Mouse (Mus musculus): ENCODE measurements around the gene Rpusd2. TPM values are rescaled to one million over a fixed set of nuclear protein-coding genes. Genes with fewer than 3 reads are reported as not detected.
"Not testable (repeated sequence)": the region's sequence is repeated elsewhere in the genome, so short reads cannot be mapped to it uniquely, and the experiment has no call there.

The Rpusd2 gene
- polyA plus RNA-seq, 1 experiment from 2014 or later, result 3.9 TPM

DNA sequence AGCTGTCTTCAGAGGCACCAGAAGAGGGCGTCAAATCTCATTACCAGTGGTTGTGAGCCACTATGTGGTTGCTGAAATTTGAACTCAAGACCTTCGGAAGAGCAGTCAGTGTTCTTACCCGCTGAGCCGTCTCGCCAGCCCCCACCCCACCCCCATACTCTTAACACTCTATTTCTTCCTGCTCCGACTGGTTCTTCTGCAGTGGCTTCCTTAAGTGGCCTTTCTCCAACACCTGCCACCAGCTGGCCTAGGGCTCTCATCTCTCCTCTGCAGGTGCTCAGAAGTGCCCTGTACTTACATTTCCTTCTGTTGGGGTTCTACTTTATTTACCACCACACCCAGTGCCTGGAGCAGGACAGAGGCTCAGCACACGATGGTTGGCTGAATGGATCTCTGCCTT is 19.6 kb upstream of the Rpusd2 start:
- H3K9me3 ChIP-seq (ENCODE audit: control insufficient read depth, low read length), result 0 out of 2 replicates have a peak, but pooled peaks cover 4% of the 10 kb centered on the region
- no peak overlapping the region for H3K4me3 ChIP-seq (ENCODE audit: low read length)
- peak; percentile 31; the same call in 1 of the 2 replicates for ATAC-seq
- no peak overlapping the region for H3K4me2 ChIP-seq (ENCODE audit: low read depth, low read length)
- 75% methylated on average over 7 of the region's 7 CpGs for WGBS
- H3K27me3 ChIP-seq (replicated peaks; ENCODE audit: control insufficient read depth, insufficient read depth, low read length), result no peaks in the 10 kb centered on the region
- peaks cover 8% of the 10 kb centered on the region for H3K36me3 ChIP-seq (ENCODE audit: control insufficient read depth, insufficient read depth, low read length)
- peaks cover 7% of the 10 kb centered on the region for H3K4me1 ChIP-seq (ENCODE audit: control insufficient read depth, insufficient read depth, low read length)
- no peak overlapping the region for H3K9ac ChIP-seq (ENCODE audit: low read depth, low read length)
- H3K27ac ChIP-seq (ENCODE audit: low read length), result no peak overlapping the region

DNA sequence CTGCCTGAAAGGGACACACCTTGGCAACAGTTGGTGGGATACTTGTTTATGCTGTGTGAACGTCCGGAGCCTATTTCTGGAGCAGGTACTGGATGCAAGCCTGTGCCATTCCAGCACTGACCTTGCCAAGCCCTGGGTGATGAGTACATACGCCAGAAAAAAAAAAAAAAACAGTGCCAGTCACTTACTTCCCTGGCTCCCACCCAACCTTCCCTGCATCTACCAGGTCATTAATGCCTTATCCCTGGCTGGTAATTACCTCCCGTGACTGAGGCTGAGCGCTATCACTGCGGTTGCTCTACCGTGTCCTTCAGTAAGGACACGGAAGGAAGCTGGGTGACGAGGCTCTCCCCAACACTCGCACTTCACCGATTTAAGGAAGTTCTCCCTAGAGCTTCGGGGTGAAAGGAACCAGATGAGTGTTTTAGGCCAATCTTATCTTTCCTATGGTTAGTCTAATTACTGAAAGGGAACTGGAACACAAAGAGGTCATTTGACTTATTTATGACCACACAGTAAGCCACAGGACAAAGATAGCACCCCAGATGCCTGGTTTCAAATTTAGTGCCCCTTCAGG is 18.9 kb upstream of the Rpusd2 start:
- Histone ChIP-seq H3K4me3 (ENCODE audit: low read length) (no peak overlapping the region), H3K9ac (ENCODE audit: low read depth, low read length) (no peak overlapping the region), H3K36me3 (ENCODE audit: control insufficient read depth, insufficient read depth, low read length) (peaks cover 8% of the 10 kb centered on the region), H3K27ac (ENCODE audit: low read length) (no peak overlapping the region), H3K4me1 (ENCODE audit: control insufficient read depth, insufficient read depth, low read length) (peaks cover 7% of the 10 kb centered on the region), H3K9me3 (ENCODE audit: control insufficient read depth, low read length) (0 out of 2 replicates have a peak, but pooled peaks cover 4% of the 10 kb centered on the region), H3K4me2 (ENCODE audit: low read depth, low read length) (no peak overlapping the region), H3K27me3 (replicated peaks; ENCODE audit: control insufficient read depth, insufficient read depth, low read length) (no peaks in the 10 kb centered on the region)
- 66% methylated on average over 12 of the region's 12 CpGs for WGBS
- ATAC-seq, result peak; percentile 47; the same call in 1 of the 2 replicates

GRCm38 (mm10) chr2:119016312-119016711 is 18.3 kb upstream of the Rpusd2 start:
- not testable (repeated sequence) for H3K4me1 ChIP-seq (ENCODE audit: control insufficient read depth, insufficient read depth, low read length); ATAC-seq; H3K27ac ChIP-seq (ENCODE audit: low read length); H3K9me3 ChIP-seq (ENCODE audit: control insufficient read depth, low read length); H3K4me3 ChIP-seq (ENCODE audit: low read length); H3K9ac ChIP-seq (ENCODE audit: low read depth, low read length); H3K4me2 ChIP-seq (ENCODE audit: low read depth, low read length); H3K27me3 ChIP-seq (replicated peaks; ENCODE audit: control insufficient read depth, insufficient read depth, low read length)
- WGBS, result 79% methylated on average over 4 of the region's 4 CpGs
- H3K36me3 ChIP-seq (ENCODE audit: control insufficient read depth, insufficient read depth, low read length), result peaks cover 11% of the 10 kb centered on the region

DNA sequence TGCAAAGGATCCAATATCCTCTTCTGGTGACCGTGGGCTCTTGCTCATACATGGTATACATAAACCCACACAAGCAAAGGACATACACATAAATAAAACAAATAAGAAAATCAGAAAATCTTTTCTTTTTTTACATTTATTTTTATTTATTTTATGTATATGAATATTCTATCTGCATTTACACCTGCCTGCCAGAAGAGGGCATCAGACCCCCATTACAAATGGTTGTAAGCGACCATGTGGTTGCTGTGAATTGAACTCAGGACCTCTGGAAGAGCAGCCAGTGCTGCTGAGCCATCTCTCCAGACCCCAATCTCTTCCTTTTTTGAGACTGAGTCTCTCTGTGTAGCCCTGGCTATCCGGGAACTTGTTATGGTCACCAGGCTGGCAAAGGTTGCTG is 16.9 kb upstream of the Rpusd2 start:
- Histone ChIP-seq H3K27me3 (replicated peaks; ENCODE audit: control insufficient read depth, insufficient read depth, low read length) (no peaks in the 10 kb centered on the region), H3K9ac (ENCODE audit: low read depth, low read length) (no peak overlapping the region), H3K4me2 (ENCODE audit: low read depth, low read length) (no peak overlapping the region), H3K4me3 (ENCODE audit: low read length) (no peak overlapping the region), H3K36me3 (ENCODE audit: control insufficient read depth, insufficient read depth, low read length) (peaks cover 13% of the 10 kb centered on the region), H3K27ac (ENCODE audit: low read length) (no peak overlapping the region), H3K9me3 (ENCODE audit: control insufficient read depth, low read length) (0 out of 2 replicates have a peak, but pooled peaks cover 4% of the 10 kb centered on the region), H3K4me1 (ENCODE audit: control insufficient read depth, insufficient read depth, low read length) (peaks cover 7% of the 10 kb centered on the region)
- WGBS, result 95% methylated on average over 3 of the region's 3 CpGs
- ATAC-seq, result no peak

- Histone ChIP-seq H3K36me3 (ENCODE audit: control insufficient read depth, insufficient read depth, low read length) (peaks cover 13% of the 10 kb centered on the region), H3K9ac (ENCODE audit: low read depth, low read length) (0 out of 2 replicates have a peak overlapping the region, but pooled peaks have one; percentile 35), H3K27me3 (replicated peaks; ENCODE audit: control insufficient read depth, insufficient read depth, low read length) (no peaks in the 10 kb centered on the region), H3K4me2 (ENCODE audit: low read depth, low read length) (peak overlapping the region; percentile 16; the same call in 1 of the 2 replicates), H3K27ac (ENCODE audit: low read length) (peak overlapping the region; percentile 68), H3K4me1 (ENCODE audit: control insufficient read depth, insufficient read depth, low read length) (peaks cover 7% of the 10 kb centered on the region), H3K9me3 (ENCODE audit: control insufficient read depth, low read length) (0 out of 2 replicates have a peak, but pooled peaks cover 4% of the 10 kb centered on the region), H3K4me3 (ENCODE audit: low read length) (no peak overlapping the region)
- peak; percentile 50 for ATAC-seq
- WGBS, result 45% methylated on average over 22 of the region's 22 CpGs
These were observed 16.0 kb upstream of the Rpusd2 start for GRCm38 (mm10) chr2:119018391-119019122.

DNA sequence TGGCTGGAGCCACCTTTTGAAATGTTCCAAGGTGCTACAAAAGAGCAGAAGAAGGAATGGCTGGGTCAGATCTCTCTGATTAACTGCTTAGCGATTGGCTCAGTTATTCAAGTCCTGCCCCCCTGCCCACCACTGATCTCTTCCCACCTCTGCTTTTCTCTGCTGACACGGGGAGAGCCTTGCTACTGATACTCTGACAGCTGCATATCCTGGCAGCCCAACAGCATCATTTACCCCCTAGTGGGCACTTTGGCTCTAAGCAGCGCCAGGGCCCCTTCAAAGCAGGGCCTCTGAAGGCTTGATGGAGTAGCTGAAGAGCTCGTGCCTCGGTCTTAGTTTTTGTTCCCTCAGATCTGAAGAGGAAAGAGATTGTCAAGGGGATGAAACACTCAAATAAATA is 15.5 kb upstream of the Rpusd2 start:
- ATAC-seq, result peak; percentile 41
- 0 out of 2 replicates have a peak, but pooled peaks cover 4% of the 10 kb centered on the region for H3K9me3 ChIP-seq (ENCODE audit: control insufficient read depth, low read length)
- H3K36me3 ChIP-seq (ENCODE audit: control insufficient read depth, insufficient read depth, low read length), result peaks cover 13% of the 10 kb centered on the region
- 31% methylated on average over 5 of the region's 5 CpGs for WGBS
- H3K4me3 ChIP-seq (ENCODE audit: low read length), result no peak overlapping the region
- H3K4me2 ChIP-seq (ENCODE audit: low read depth, low read length), result peak overlapping the region; percentile 16; the same call in 1 of the 2 replicates
- H3K27me3 ChIP-seq (replicated peaks; ENCODE audit: control insufficient read depth, insufficient read depth, low read length), result no peaks in the 10 kb centered on the region
- peak overlapping the region; percentile 68 for H3K27ac ChIP-seq (ENCODE audit: low read length)
- H3K4me1 ChIP-seq (ENCODE audit: control insufficient read depth, insufficient read depth, low read length), result peaks cover 7% of the 10 kb centered on the region
- no peak overlapping the region for H3K9ac ChIP-seq (ENCODE audit: low read depth, low read length)

GRCm38 (mm10) chr2:119019538-119019937 is 15.1 kb upstream of the Rpusd2 start:
- WGBS, result 71% methylated on average over 4 of the region's 4 CpGs
- Histone ChIP-seq H3K9me3 (ENCODE audit: control insufficient read depth, low read length) (0 out of 2 replicates have a peak, but pooled peaks cover 4% of the 10 kb centered on the region), H3K27me3 (replicated peaks; ENCODE audit: control insufficient read depth, insufficient read depth, low read length) (no peaks in the 10 kb centered on the region), H3K4me2 (ENCODE audit: low read depth, low read length) (no peak overlapping the region), H3K4me3 (ENCODE audit: low read length) (no peak overlapping the region), H3K36me3 (ENCODE audit: control insufficient read depth, insufficient read depth, low read length) (peaks cover 13% of the 10 kb centered on the region), H3K27ac (ENCODE audit: low read length) (no peak overlapping the region), H3K9ac (ENCODE audit: low read depth, low read length) (no peak overlapping the region), H3K4me1 (ENCODE audit: control insufficient read depth, insufficient read depth, low read length) (peaks cover 7% of the 10 kb centered on the region)
- no peak for ATAC-seq

DNA sequence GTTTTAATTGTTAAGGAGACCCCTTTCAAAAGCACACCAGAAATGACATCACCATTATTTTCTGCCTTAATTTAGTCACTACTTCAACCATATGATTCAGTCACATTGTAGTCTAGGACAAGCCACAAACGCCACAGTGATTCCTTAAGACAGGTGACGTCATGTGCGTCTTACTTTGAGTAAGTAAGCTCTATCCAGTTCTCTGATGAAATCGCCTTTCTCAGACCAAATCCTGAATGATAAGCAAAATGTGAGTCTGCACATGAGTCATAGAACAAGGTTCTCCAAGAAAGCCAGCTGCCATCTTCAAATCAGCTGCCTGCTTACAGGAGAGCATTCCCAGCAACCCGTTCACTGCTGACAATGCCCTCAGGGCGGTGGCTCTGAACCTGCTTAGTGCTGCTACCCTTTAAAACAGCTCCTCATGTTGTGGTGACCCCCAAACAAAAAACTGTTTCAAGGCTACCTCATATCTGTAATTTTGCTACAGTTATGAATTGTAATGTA is 11.4 kb upstream of the Rpusd2 start:
- no peak for ATAC-seq
- Histone ChIP-seq H3K36me3 (ENCODE audit: control insufficient read depth, insufficient read depth, low read length) (peaks cover 15% of the 10 kb centered on the region), H3K9me3 (ENCODE audit: control insufficient read depth, low read length) (no peaks in the 10 kb centered on the region), H3K4me3 (ENCODE audit: low read length) (no peak overlapping the region), H3K4me1 (ENCODE audit: control insufficient read depth, insufficient read depth, low read length) (peaks cover 7% of the 10 kb centered on the region), H3K9ac (ENCODE audit: low read depth, low read length) (no peak overlapping the region), H3K4me2 (ENCODE audit: low read depth, low read length) (no peak overlapping the region), H3K27me3 (replicated peaks; ENCODE audit: control insufficient read depth, insufficient read depth, low read length) (no peaks in the 10 kb centered on the region), H3K27ac (ENCODE audit: low read length) (no peak overlapping the region)
- 94% methylated on average over 6 of the region's 6 CpGs for WGBS

GRCm38 (mm10) chr2:119024536-119025238 is 9.9 kb upstream of the Rpusd2 start:
- Histone ChIP-seq H3K9ac (ENCODE audit: low read depth, low read length) (no peak overlapping the region), H3K9me3 (ENCODE audit: control insufficient read depth, low read length) (no peaks in the 10 kb centered on the region), H3K4me1 (ENCODE audit: control insufficient read depth, insufficient read depth, low read length) (peaks cover 3% of the 10 kb centered on the region; the same call in 1 of the 2 replicates), H3K4me2 (ENCODE audit: low read depth, low read length) (no peak overlapping the region), H3K36me3 (ENCODE audit: control insufficient read depth, insufficient read depth, low read length) (peaks cover 10% of the 10 kb centered on the region), H3K4me3 (ENCODE audit: low read length) (no peak overlapping the region), H3K27me3 (replicated peaks; ENCODE audit: control insufficient read depth, insufficient read depth, low read length) (no peaks in the 10 kb centered on the region), H3K27ac (ENCODE audit: low read length) (no peak overlapping the region)
- ATAC-seq, result no peak
- 73% methylated on average over 9 of the region's 9 CpGs for WGBS
